Mouse (Mus musculus): ENCODE measurements around the gene Lhfpl2.

- TF ChIP-seq USF1 (IDR thresholded peaks at IDR 0.05; ENCODE audit: low read depth) (no peak), CTCF (IDR thresholded peaks at IDR 0.05; ENCODE audit: control insufficient read depth, insufficient read depth, insufficient read length) (no peak), MAX (IDR thresholded peaks at IDR 0.05) (no peak)
Observed at GRCm38 (mm10) chr13:94011996-94012575, 45.5 kb upstream of the Lhfpl2 start.
